ENCODE assay signal across 20 mouse cellular contexts in genomic region chr19:53539296-53539695, GRCm38 (mm10). TPM values are rescaled to one million over a fixed set of nuclear protein-coding genes. Genes with fewer than 3 reads are reported as not detected.
DNase-seq lines count a peak whose midpoint lies in the region; ATAC-seq and TF ChIP-seq lines count a peak whose summit lies in the region.
"Had no signal": no experiment of that assay in that cellular context is flagged by ENCODE, and none has a peak within 500 bp of the region (broad histone marks: within the 10 kb centered on the region; RNA-seq: fewer than 3 reads in every experiment).

No protein-coding gene starts in this region.

- TF ChIP-seq CTCF in cerebellum, adult 2 months (IDR thresholded peaks at IDR 0.05; ENCODE audit: borderline replicate concordance, insufficient read depth, low read depth, low read length), result no peak

- H3K36me3 ChIP-seq in limb, embryonic 11.5 days (ENCODE audit: control insufficient read depth, insufficient read depth, low read length), result peaks cover 3% of the 10 kb centered on the region; the same call in 1 of the 2 replicates
- peaks cover 74% of the 10 kb centered on the region for H3K36me3 ChIP-seq in limb, embryonic 10.5 days
- H3K36me3 ChIP-seq: forebrain, embryonic 15.5 days; hindbrain, embryonic 12.5 days had no signal

- no peak overlapping the region for H3K4me3 ChIP-seq in cerebellum, adult 2 months (replicated peaks; ENCODE audit: insufficient read depth, low read depth, low read length)
- H3K4me3 ChIP-seq in limb, embryonic 11.5 days (ENCODE audit: low read depth, low read length), result no peak overlapping the region
- no peak overlapping the region for H3K4me3 ChIP-seq in limb, embryonic 10.5 days
- H3K4me3 ChIP-seq: embryonic facial prominence, embryonic 12.5 days; forebrain, embryonic 15.5 days; heart, adult 2 months; hindbrain, embryonic 12.5 days had no signal

- no peak overlapping the region for H3K9ac ChIP-seq in limb, embryonic 11.5 days (ENCODE audit: low read length)
- H3K9ac ChIP-seq: embryonic facial prominence, embryonic 12.5 days; forebrain, embryonic 15.5 days; hindbrain, embryonic 12.5 days had no signal

- H3K9me3 ChIP-seq in limb, embryonic 11.5 days (ENCODE audit: control insufficient read depth, low read length), result no peaks in the 10 kb centered on the region
- no peaks in the 10 kb centered on the region for H3K9me3 ChIP-seq in limb, embryonic 10.5 days (replicated peaks)
- H3K9me3 ChIP-seq: embryonic facial prominence, embryonic 12.5 days; forebrain, embryonic 15.5 days; hindbrain, embryonic 12.5 days had no signal

- WGBS in cerebellum, adult 2 months, result 48% methylated on average over 3 of the region's 3 CpGs
- 77% methylated on average over 3 of the region's 3 CpGs for WGBS in limb, embryonic 11.5 days
- WGBS in limb, embryonic 10.5 days, result 79% methylated on average over 3 of the region's 3 CpGs

- no peak overlapping the region for H3K4me2 ChIP-seq in limb, embryonic 11.5 days (ENCODE audit: low read depth, severe bottlenecking)
- H3K4me2 ChIP-seq: embryonic facial prominence, embryonic 12.5 days; forebrain, embryonic 15.5 days; heart, embryonic 11.5 days; hindbrain, embryonic 12.5 days had no signal

- H3K4me1 ChIP-seq in cerebellum, adult 2 months (ENCODE audit: control insufficient read depth, insufficient read depth, low read length), result peaks cover 61% of the 10 kb centered on the region
- H3K4me1 ChIP-seq in limb, embryonic 11.5 days (ENCODE audit: control insufficient read depth, insufficient read depth, low read length), result no peaks in the 10 kb centered on the region
- H3K4me1 ChIP-seq in limb, embryonic 10.5 days, result peaks cover 18% of the 10 kb centered on the region; the same call in 1 of the 2 replicates
- H3K4me1 ChIP-seq: embryonic facial prominence, embryonic 12.5 days; forebrain, embryonic 15.5 days; hindbrain, embryonic 12.5 days had no signal

- TF ChIP-seq POLR2A in cerebellum, adult 2 months (IDR thresholded peaks at IDR 0.05; ENCODE audit: borderline replicate concordance, insufficient read depth, low read length), result no peak

- no peak for DNase-seq in cerebellum, adult 2 months
- DNase-seq in cerebellum, adult 9-11 months, result no peak
- DNase-seq in limb, embryonic 11.5 days (ENCODE audit: low spot score), result no peak
- no peak for DNase-seq in limb, embryonic 10.5 days (ENCODE audit: low spot score)
- DNase-seq in cerebellum, postnatal 10 days, result no peak
- DNase-seq in embryo, embryonic 10 days (ENCODE audit: low spot score), result no peak
- DNase-seq: adrenal gland, adult 2 months; adrenal gland, postnatal 25 days; cerebellum, adult 8-10 months; embryo, embryonic 11 days; gastrocnemius, postnatal 10 days; heart, adult 2 months; heart, postnatal 36 days had no signal

- no peak for ATAC-seq in limb, embryonic 11.5 days (ENCODE audit: insufficient number of reproducible peaks, low FRiP score, low TSS enrichment, low read depth)
- ATAC-seq in CD4-positive, CD25-positive, alpha-beta regulatory T cell, adult 4 months, result peak; percentile 42
- peak; percentile 33 for ATAC-seq in inflammation-experienced regulatory T-cells, adult 6 months
- ATAC-seq: forebrain, embryonic 15.5 days; hindbrain, embryonic 16.5 days had no signal

- no peaks in the 10 kb centered on the region for H3K27me3 ChIP-seq in cerebellum, adult 2 months (ENCODE audit: control insufficient read depth, insufficient read depth, low read length)
- H3K27me3 ChIP-seq in limb, embryonic 11.5 days (ENCODE audit: control insufficient read depth, insufficient read depth, low read length), result no peaks in the 10 kb centered on the region
- no peaks in the 10 kb centered on the region for H3K27me3 ChIP-seq in limb, embryonic 10.5 days (ENCODE audit: low read depth, poor library complexity, severe bottlenecking)
- H3K27me3 ChIP-seq: embryonic facial prominence, embryonic 12.5 days; forebrain, embryonic 15.5 days; hindbrain, embryonic 12.5 days had no signal

- 0 out of 2 replicates have a peak overlapping the region, but pooled peaks have one; percentile 6 for H3K27ac ChIP-seq in cerebellum, adult 2 months (ENCODE audit: insufficient read depth, low read length)
- 0 out of 2 replicates have a peak overlapping the region, but pooled peaks have one; percentile 30 for H3K27ac ChIP-seq in limb, embryonic 11.5 days (replicated peaks; ENCODE audit: low read depth, low read length)
- no peak overlapping the region for H3K27ac ChIP-seq in limb, embryonic 10.5 days
- H3K27ac ChIP-seq: embryonic facial prominence, embryonic 12.5 days; forebrain, embryonic 15.5 days; heart, adult 2 months; hindbrain, embryonic 12.5 days had no signal

RNA-seq across cellular contexts. Expression of gene Dusp5, which starts 10.4 kb away (rescaled TPM):
- 80.4 and 87.9 TPM in 2 replicates for polyA plus RNA-seq in cerebellum, adult 2 months (2012; rRNA removed)
- 3.5 and 3.8 TPM in 2 replicates for polyA plus RNA-seq in limb, embryonic 11.5 days (2014; fragmentation: Nextera tagmentation; extraction: Ambion mirVana)
- 6.4 and 8.9 TPM in 2 replicates for polyA plus RNA-seq in limb, embryonic 10.5 days (2016; fragmentation: Nextera tagmentation; extraction: Ambion mirVana)
- polyA plus RNA-seq in CD4-positive, CD25-positive, alpha-beta regulatory T cell, adult 4 months (2017; shearing (Covaris generic)), result 10 to 100 TPM in 1 of 2 experiments, 1 to 10 TPM in 1; 6.7 to 11.1 TPM
- polyA plus RNA-seq in inflammation-experienced regulatory T-cells, adult 6 months (2017; shearing (Covaris generic)), result 10 to 100 TPM in 1 of 3 experiments, 1 to 10 TPM in 2; 5.8 to 13.8 (median 6.4) TPM

RNA-seq across cellular contexts. Expression of gene Nutf2-ps1, which starts 49.6 kb away (rescaled TPM):
- 17.0 and 17.3 TPM in 2 replicates for polyA plus RNA-seq in cerebellum, adult 2 months (2012; rRNA removed)
- 471 and 513 TPM in 2 replicates for polyA plus RNA-seq in limb, embryonic 11.5 days (2014; fragmentation: Nextera tagmentation; extraction: Ambion mirVana)
- polyA plus RNA-seq in limb, embryonic 10.5 days (2016; fragmentation: Nextera tagmentation; extraction: Ambion mirVana), result 549 and 585 TPM in 2 replicates
- 100 to 1,000 TPM; 158 to 191 TPM for polyA plus RNA-seq in CD4-positive, CD25-positive, alpha-beta regulatory T cell, adult 4 months (2017; shearing (Covaris generic))
- polyA plus RNA-seq in inflammation-experienced regulatory T-cells, adult 6 months (2017; shearing (Covaris generic)), result 100 to 1,000 TPM; 144 to 258 (median 167) TPM
